Mouse (Mus musculus): ENCODE results near the gene Zfp12. TPM values are rescaled to one million over a fixed set of nuclear protein-coding genes. Genes with fewer than 3 reads are reported as not detected.

Zfp12 gene
- total RNA-seq, 2 experiments from 2014 or later, result 33.8 to 36.1 TPM

- TF ChIP-seq CTCF (conservative IDR thresholded peaks at IDR 0.05), result no peak
- no peak overlapping the region for H3K4me3 ChIP-seq
- DNase-seq (ENCODE audit: low spot score in 2 of 2), result no peak
- H3K27ac ChIP-seq, result no peak overlapping the region
Measured at GRCm38 (mm10) chr5:143252791-143253185, 17.8 kb downstream of the Zfp12 start.

GRCm38 (mm10) chr5:143253186-143253880 is 18.4 kb downstream of the Zfp12 start:
- no peak for TF ChIP-seq CTCF (conservative IDR thresholded peaks at IDR 0.05)
- Histone ChIP-seq H3K27ac (no peak overlapping the region), H3K4me3 (peak overlapping the region; percentile 22; the same call in 1 of the 2 replicates)
- DNase-seq (ENCODE audit: low spot score in 2 of 2), result no peak

GRCm38 (mm10) chr5:143253881-143254486 is 19.0 kb downstream of the Zfp12 start:
- Histone ChIP-seq H3K4me3 (no peak overlapping the region), H3K27ac (no peak overlapping the region)
- TF ChIP-seq CTCF (conservative IDR thresholded peaks at IDR 0.05), result no peak
- peak in 1 of 2 experiments; percentile 31 for DNase-seq (ENCODE audit: low spot score in 2 of 2)

- H3K4me3 ChIP-seq, result no peak overlapping the region
- DNase-seq (ENCODE audit: low spot score in 2 of 2), result no peak
- H3K27ac ChIP-seq, result no peak overlapping the region
- no peak for TF ChIP-seq CTCF (conservative IDR thresholded peaks at IDR 0.05)
Measured at GRCm38 (mm10) chr5:143254487-143255130, 19.6 kb downstream of the Zfp12 start.

GRCm38 (mm10) chr5:143255131-143255519 is 20.2 kb downstream of the Zfp12 start:
- DNase-seq (ENCODE audit: low spot score in 2 of 2), result no peak
- no peak for TF ChIP-seq CTCF (conservative IDR thresholded peaks at IDR 0.05)
- Histone ChIP-seq H3K4me3 (no peak overlapping the region), H3K27ac (no peak overlapping the region)

GRCm38 (mm10) chr5:143255802-143256201 is 20.8 kb downstream of the Zfp12 start:
- no peak for TF ChIP-seq CTCF (conservative IDR thresholded peaks at IDR 0.05)
- DNase-seq (ENCODE audit: low spot score in 2 of 2), result no peak

GRCm38 (mm10) chr5:143261636-143262035 is 26.7 kb downstream of the Zfp12 start:
- H3K4me3 ChIP-seq, result no peak overlapping the region
- DNase-seq (ENCODE audit: low spot score in 2 of 2), result no peak
- TF ChIP-seq CTCF (conservative IDR thresholded peaks at IDR 0.05), result no peak
- no peak overlapping the region for H3K27ac ChIP-seq

More at GRCm38 (mm10) chr5:143255802-143256201, 20.8 kb downstream of the Zfp12 start:
- Histone ChIP-seq H3K4me3 (no peak overlapping the region), H3K27ac (no peak overlapping the region)

GRCm38 (mm10) chr5:143264689-143265088 is 29.7 kb downstream of the Zfp12 start:
- Histone ChIP-seq H3K4me3 (no peak overlapping the region), H3K27ac (peak overlapping the region; percentile 33; the same call in 1 of the 2 replicates)
- TF ChIP-seq CTCF (conservative IDR thresholded peaks at IDR 0.05), result no peak
- no peak for DNase-seq (ENCODE audit: low spot score in 2 of 2)

GRCm38 (mm10) chr5:143265409-143265808 is 30.4 kb downstream of the Zfp12 start:
- Histone ChIP-seq H3K4me3 (no peak overlapping the region), H3K27ac (peak overlapping the region; percentile 33; the same call in 1 of the 2 replicates)
- no peak for TF ChIP-seq CTCF (conservative IDR thresholded peaks at IDR 0.05)
- DNase-seq (ENCODE audit: low spot score in 2 of 2), result no peak

GRCm38 (mm10) chr5:143266794-143267193 is 31.8 kb downstream of the Zfp12 start:
- Histone ChIP-seq H3K4me3 (no peak overlapping the region), H3K27ac (no peak overlapping the region)
- no peak for DNase-seq (ENCODE audit: low spot score in 2 of 2)
- no peak for TF ChIP-seq CTCF (conservative IDR thresholded peaks at IDR 0.05)

GRCm38 (mm10) chr5:143268985-143269362 is 34.0 kb downstream of the Zfp12 start:
- no peak for DNase-seq (ENCODE audit: low spot score in 2 of 2)
- peak overlapping the region; percentile 96 for H3K27ac ChIP-seq
- TF ChIP-seq CTCF (conservative IDR thresholded peaks at IDR 0.05), result no peak

GRCm38 (mm10) chr5:143269363-143270150 is 34.6 kb downstream of the Zfp12 start, which contains the start of gene Zfp316:
Zfp316 (minus strand) TSS chr5:143270022.
- H3K4me3 ChIP-seq, result peak within 1 kb of the TSS; percentile 87
- DNase-seq (ENCODE audit: low spot score in 2 of 2), result peak; percentile 58 to 72
- peak within 1 kb of the TSS; percentile 96 for H3K27ac ChIP-seq
- TF ChIP-seq CTCF (conservative IDR thresholded peaks at IDR 0.05), result no peak

More at GRCm38 (mm10) chr5:143268985-143269362, 34.0 kb downstream of the Zfp12 start:
- peak overlapping the region; percentile 87 for H3K4me3 ChIP-seq
